Mouse (Mus musculus) yolk sac, embryonic 10.5 days (tissue): ENCODE measurements around the gene Vasn.

Experiments used
- DNase-seq: peaks from one replicate; pipeline ENCODE4 v3.0.0-alpha.2; 2017; ENCODE audit warnings: low spot score

Gene Vasn

GRCm38 (mm10) chr16:4607818-4608531 lies 31.8 kb upstream of the Vasn start:
- peak; percentile 70 for DNase-seq

DNA sequence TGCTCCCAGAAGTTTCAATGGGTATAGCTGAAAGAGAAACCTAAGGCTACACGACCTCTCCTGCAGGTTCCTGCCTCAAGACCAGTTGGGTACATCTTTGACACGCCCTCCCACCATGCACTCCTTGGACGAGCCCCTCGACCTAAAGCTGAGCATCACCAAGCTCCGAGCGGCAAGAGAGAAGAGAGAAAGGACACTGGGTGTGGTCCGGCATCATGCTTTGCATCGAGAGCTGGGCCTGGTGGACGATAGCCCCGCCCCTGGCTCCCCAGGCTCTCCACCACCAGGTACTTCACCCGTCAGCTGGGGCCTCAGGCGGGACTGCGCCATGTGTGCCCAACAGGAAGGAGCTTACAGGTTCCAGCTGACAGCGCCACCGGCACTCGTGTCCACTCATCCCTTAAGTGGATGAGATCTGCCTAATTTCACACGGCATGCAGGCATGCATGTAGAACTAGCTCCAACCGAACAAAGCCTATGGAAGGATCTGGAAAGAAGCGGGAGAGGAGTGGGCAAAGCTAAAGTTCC lies 31.1 kb upstream of the Vasn start:
- no peak for DNase-seq

GRCm38 (mm10) chr16:4611193-4611592 lies 28.5 kb upstream of the Vasn start:
- DNase-seq = no peak

- DNase-seq = no peak
These were observed 28.1 kb upstream of the Vasn start for GRCm38 (mm10) chr16:4611676-4612075.

DNA sequence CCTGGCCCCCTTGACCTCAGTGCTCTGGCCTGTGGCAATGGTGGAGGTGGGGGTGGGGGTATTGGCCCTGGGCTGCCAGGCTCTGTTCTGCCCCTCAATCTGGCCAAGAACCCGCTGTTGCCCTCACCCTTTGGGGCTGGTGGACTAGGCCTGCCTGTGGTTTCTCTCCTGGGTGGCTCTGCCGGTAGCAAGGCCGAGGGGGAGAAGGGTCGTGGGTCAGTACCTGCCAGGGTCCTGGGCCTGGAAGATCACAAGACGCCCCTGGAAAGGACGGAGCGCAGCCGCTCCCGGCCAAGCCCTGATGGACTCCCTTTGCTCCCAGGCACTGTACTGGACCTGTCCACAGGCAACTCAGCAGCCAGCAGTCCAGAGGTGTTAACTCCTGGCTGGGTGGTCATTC lies 26.0 kb upstream of the Vasn start:
- DNase-seq = no peak

GRCm38 (mm10) chr16:4614639-4615038 lies 25.1 kb upstream of the Vasn start:
- DNase-seq = peak; percentile 56

DNA sequence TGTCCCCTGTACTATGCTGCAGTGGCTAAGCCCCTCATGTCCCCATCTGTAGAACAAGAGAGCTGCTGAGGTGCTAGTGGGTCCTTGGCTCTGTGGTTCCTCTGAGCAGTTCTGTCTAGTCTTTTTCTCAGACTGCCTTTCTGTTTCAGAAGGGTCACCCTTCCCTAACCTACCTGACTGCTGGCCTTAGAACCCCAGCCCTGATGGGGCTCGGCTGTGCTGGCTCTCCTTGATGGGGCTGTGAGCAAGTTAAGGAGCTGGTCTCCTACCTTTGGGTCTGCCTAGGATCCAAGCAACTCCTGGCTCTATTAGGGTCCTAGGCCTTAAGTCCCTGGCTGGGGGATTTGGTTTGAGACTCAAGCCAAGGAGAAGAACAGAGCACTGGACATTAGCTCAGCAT lies 24.4 kb upstream of the Vasn start:
- DNase-seq = no peak

GRCm38 (mm10) chr16:4616829-4617228 lies 22.9 kb upstream of the Vasn start:
- DNase-seq = no peak

GRCm38 (mm10) chr16:4624074-4624473 lies 15.7 kb upstream of the Vasn start:
- no peak for DNase-seq

GRCm38 (mm10) chr16:4624481-4625110 lies 15.1 kb upstream of the Vasn start, which contains the start of gene Pam16:
Gene Pam16 (minus strand): TSS chr16:4624988.
- DNase-seq = peak; percentile 89

DNA sequence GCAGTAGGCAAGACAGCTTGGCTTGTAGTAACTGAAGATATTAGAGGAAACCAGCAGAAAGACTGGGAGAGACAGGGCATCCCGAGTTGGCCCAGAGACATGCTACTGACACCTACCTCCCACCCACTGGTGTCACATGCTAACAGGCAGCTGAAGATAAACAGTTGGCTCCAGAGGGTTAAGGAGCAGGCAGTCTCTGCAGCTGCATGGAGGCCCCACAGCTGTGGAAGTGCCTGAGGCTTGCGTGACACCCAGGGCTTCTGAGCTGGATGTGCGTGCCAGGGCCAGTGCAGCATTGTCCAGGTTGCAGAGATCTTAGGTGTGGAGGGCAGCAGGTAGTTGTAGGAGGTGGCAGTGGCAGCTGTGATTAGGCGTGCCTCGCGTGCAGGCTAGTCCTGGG lies 12.6 kb upstream of the Vasn start:
- no peak for DNase-seq

- no peak for DNase-seq
These were observed 10.8 kb upstream of the Vasn start for GRCm38 (mm10) chr16:4628898-4629419.

DNA sequence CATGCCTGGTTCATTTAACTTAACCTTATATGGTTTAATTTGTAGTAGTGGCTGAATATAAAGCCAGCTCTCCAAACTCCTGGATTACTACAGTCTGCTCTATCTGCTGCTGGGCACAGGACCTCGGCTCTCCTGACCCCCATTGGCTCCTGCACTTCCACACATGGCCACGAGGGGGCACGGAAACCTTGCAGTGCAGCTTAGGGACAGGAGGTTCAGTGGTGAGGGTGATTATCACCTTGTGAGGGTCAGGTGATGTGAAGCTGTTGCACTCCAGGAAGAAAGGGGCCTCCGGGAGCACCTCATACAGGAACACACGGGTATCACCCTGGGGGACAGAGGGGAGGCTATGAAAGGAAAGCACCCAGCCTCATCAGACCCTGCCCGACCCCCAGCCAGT lies 9.8 kb upstream of the Vasn start:
- DNase-seq = peak; percentile 70

DNA sequence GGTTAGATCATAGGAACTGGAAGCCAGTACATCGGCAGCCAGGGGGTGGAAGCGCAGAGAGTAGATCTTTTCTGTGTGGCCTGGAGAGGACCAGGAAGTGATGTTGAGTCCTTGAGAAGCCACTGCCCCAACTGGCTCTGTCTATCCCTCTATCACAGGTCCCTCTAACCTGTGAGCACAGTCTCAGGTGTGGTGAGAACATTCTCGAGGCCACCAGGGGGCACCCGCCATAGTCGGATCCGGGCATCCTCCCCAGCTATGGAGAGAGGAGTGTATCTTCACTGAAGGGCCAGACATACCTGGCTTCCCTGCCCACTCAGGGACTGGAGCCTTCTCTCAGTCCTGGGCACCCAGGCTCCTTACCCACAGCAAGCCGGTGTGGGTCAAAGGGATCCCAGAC lies 7.7 kb upstream of the Vasn start:
- DNase-seq = no peak

DNA sequence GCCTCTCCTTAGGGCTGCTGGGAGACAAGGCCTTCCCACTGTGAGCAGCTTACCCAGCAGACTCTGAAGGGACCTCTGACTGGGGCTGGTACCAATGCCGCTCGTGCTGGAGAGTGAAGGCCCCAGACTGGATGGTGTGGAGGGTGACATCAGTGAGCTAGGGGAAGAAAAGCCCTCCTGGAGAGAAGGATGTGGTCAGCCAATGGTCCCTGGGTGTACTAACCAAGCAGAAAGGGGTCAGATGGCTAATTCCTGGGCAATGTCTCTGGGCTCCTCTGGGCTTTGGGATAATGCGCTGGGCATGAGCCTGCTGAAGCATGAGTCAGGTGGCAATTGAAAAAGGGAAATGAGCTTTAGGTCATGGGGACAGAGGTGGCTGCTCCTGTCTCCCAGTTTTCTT lies 6.1 kb upstream of the Vasn start:
- DNase-seq = no peak

GRCm38 (mm10) chr16:4634681-4635080 lies 5.1 kb upstream of the Vasn start:
- DNase-seq = no peak

GRCm38 (mm10) chr16:4635760-4636159 lies 4.0 kb upstream of the Vasn start:
- DNase-seq = no peak

GRCm38 (mm10) chr16:4638891-4639390 lies 800 bp upstream of the Vasn start:
- DNase-seq = no peak

DNA sequence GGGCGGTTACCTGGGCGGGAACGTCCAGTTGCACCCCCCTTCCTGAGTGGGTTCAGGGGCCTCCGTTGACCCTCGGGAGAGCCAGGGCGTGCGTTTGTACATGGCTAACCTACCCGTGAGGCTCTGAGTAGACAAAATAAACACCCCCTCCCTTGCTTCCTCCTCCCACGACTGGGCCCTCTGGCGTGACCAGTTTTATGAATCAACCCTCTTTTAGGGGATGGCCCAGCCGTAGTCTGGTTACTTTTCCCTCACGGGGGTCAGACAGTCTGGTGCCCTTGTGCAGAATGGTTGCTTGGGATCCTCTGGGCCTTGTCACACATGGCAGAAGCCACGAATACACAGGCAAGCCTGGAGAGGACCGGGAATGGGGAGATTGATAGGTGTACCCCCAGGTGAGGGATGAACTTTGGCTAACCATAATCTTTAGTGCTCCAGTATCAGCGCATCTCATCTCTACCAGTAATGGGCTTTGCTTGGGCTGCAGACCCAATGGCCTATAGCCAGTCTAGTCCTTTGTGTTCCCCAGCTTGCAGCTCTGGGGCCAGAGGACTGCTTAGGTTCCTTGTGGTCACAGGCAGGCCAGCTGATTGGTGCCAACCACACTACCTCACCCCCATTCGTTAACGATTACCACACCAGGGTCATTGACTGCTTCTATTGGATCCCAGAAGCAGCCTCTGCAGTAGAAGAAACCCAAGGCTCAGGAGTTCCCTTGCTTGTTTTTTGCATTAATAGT lies 695 bp downstream of the Vasn start:
- peak; percentile 59 for DNase-seq

DNA sequence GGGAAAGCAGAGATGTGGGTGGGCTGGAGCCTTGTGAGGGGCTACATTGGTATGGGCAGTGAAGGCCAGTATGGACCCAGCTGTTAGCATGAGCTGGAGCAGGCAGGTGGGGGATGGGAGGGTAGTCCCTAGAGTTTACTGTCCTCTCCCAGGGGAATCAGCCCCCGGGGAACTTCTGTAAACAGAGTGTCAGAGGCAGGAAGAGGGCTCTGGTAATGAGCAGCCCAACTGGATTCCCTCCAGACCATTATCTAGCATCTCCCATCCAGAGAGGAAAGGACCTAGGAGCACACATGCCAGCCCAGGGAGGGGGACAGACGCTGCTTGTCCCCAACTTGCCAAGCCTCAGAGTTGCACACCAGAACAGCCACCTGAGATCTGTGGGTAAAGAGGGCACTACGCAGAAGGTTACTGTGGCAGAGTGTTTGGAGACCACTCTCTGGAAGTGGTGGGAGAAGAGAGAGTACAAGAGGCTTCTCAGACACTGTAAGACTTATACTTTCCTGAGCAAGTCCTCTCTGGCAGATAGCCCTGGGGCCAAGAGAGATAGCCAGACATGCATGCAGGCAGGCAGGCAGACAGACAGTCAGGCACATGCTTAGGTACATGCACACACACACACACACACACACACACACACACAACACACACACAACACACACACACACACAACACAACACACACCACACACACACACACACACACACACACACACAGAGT lies 1.5 kb downstream of the Vasn start:
- DNase-seq = peak; percentile 56

DNA sequence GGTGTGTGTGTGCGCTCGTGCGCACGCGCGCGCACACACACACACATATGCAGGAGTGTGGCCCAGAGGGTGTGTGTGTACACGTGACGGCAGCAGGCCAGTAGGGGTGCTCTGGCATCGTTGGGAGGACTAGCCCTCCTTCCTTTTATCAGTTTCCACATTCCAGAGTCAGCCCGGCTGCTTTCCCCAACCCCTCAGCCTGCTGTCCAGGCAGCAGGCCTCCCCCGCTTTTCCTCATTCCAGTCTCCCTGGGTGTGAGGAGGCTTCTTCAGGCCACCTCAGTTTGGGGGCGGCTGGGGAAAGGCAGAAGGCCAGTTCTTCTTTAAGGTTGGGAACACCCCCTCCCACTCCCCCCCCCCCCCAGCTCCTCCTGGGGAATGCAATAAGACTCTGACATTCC lies 2.4 kb downstream of the Vasn start:
- peak; percentile 80 for DNase-seq

GRCm38 (mm10) chr16:4642937-4643336 lies 3.2 kb downstream of the Vasn start:
- no peak for DNase-seq
